Mouse (Mus musculus) R1 (cell line): ENCODE results near the gene Ppp1r1c.

Source experiments
- DNase-seq: peaks from one replicate; pipeline ENCODE4 v3.0.0-alpha.2; 2018; ENCODE audit warnings: low read depth, low spot score

The Ppp1r1c gene

DNA sequence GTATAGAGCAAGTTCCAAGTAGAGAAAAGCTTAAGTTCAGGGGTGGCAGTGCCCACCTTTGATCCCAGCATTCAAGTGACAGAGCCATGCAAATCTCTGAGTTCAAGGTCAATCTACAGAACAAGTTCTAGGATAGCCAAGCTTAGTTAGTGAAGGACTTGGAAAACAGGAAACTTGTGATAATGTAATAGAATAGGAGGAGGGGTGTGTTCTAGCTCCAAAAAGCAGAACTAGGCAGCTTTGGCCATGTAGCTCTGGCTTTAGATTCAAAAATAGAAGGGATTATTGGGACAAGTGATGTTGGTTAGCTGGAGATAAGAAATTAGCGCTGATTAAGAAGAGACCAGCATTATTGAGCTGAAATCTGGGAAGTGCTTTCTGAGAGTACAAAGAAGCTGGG, 149.3 kb downstream of the Ppp1r1c start:
- no peak for DNase-seq

DNA sequence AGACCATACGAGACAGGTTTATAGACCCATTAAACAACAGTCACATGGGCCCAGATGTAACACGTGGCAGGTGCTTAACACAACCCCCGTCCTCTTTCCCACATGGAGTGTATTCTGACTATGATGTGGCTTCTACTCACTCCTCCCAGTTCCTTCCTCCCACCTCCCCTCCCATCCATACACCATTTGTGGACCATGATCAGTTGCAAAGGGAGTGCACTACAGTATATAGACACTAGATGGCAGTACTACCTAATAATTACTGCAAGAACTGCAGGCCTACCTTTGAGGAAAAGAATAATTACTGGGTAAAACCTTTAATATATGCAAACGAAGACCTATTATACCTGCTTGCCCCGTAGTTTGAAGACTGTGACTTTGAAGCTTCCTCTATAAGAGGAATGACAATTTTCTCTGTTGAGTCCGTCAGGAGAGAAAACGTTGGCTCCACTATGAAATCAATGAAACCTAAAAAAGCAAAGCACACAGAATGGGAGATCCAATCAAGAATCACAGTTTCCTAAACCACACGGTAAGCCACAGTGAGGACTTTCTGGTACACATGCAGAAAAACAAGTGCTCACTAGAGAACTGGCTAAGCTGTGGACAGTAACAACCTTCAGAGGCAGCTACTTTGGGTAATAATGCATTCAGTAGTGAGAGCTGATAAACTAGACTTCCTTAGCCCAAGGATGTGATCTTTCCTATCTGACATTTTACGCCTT, 157.9 kb downstream of the Ppp1r1c start:
- DNase-seq: peak; percentile 60
